Mouse (Mus musculus) lung, postnatal 0 days (tissue): ENCODE data around the gene Smok3a.

Experiments used
- CTCF ChIP-seq: IDR thresholded peaks from 2 replicates; pipeline ENCODE4 v1.5.1; 2016; ENCODE audit warnings: antibody characterized with exemption, mild to moderate bottlenecking
- EP300 ChIP-seq: IDR thresholded peaks from 2 replicates; pipeline ENCODE4 v1.6.1; 2016; ENCODE audit warnings: antibody characterized with exemption, mild to moderate bottlenecking, control low read depth

- TF ChIP-seq CTCF (no peak), EP300 (no peak)
Observed at GRCm38 (mm10) chr5:138009437-138009836, 11.6 kb upstream of the Smok3a start.
